Mouse (Mus musculus) myocyte (in vitro differentiated cells): ENCODE results near the gene Sub1.

Source experiments
- CEBPB ChIP-seq: IDR thresholded peaks from 2 replicates; pipeline ENCODE4 v1.6.1; 2011; ENCODE audit warnings: mild to moderate bottlenecking, moderate library complexity; ENCODE audit not compliant: poor library complexity, insufficient read depth, severe bottlenecking
- E2F4 ChIP-seq: IDR thresholded peaks from one replicate; pipeline ENCODE4 v1.6.1; 2011; ENCODE audit warnings: mild to moderate bottlenecking, control low read depth, moderate library complexity; ENCODE audit not compliant: insufficient read depth
- MAX ChIP-seq: IDR thresholded peaks from one replicate; pipeline ENCODE4 v1.6.1; 2011; ENCODE audit warnings: low read depth, mild to moderate bottlenecking, control low read depth
- POLR2A ChIP-seq: IDR thresholded peaks from one replicate; pipeline ENCODE4 v1.6.1; 2011; ENCODE audit warnings: low read depth, mild to moderate bottlenecking, control low read depth, moderate library complexity; ENCODE audit not compliant: insufficient read length
- REST ChIP-seq: IDR thresholded peaks from one replicate; pipeline ENCODE4 v1.6.1; 2011; ENCODE audit warnings: mild to moderate bottlenecking, control low read depth, moderate library complexity; ENCODE audit not compliant: insufficient read depth, insufficient read length

DNA sequence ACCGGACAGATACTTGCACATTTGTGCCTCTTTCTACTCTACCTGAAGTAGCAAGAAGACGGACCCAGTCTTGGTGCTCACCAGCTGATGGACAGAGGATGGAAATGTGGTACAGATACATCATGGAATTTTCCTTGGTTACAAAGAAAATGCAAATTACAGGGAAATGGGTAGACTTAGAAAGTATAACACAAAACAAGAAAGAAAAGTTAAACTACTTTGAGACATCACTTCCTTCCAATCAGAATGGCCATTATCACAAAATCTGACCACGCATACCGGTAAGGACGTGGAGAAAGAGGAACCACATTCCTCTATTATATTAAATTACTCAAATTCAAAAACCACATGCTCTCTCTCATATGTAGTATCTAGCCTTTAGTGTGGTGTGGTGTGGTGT is 12.1 kb upstream of the Sub1 start:
- no peak for TF ChIP-seq CEBPB
- no peak for TF ChIP-seq MAX
- no peak for TF ChIP-seq POLR2A
- TF ChIP-seq REST: no peak
- no peak for TF ChIP-seq E2F4
